Mouse (Mus musculus): ENCODE measurements around the gene Disp1. TPM values are rescaled to one million over a fixed set of nuclear protein-coding genes. Genes with fewer than 3 reads are reported as not detected.

Gene Disp1
- polyA plus RNA-seq, 1 experiment from 2014 or later: 8.6 TPM

- WGBS: 82% methylated on average over 12 of the region's 12 CpGs
- peaks cover 69% of the 10 kb centered on the region for H3K4me1 ChIP-seq
These were observed 69.6 kb downstream of the Disp1 start for GRCm38 (mm10) chr1:183151510-183152319.

GRCm38 (mm10) chr1:183150379-183150840, 70.9 kb downstream of the Disp1 start:
- Histone ChIP-seq H3K9me3 (replicated peaks) (no peaks in the 10 kb centered on the region), H3K27me3 (ENCODE audit: low read depth, poor library complexity, severe bottlenecking) (no peaks in the 10 kb centered on the region), H3K4me1 (peaks cover 77% of the 10 kb centered on the region), H3K4me3 (no peak overlapping the region), H3K36me3 (no peaks in the 10 kb centered on the region), H3K27ac (replicated peaks) (peak overlapping the region; percentile 73)
- WGBS: 52% methylated on average over 12 of the region's 12 CpGs
- no peak for DNase-seq (ENCODE audit: low spot score)

More at GRCm38 (mm10) chr1:183151510-183152319, 69.6 kb downstream of the Disp1 start:
- Histone ChIP-seq H3K9me3 (replicated peaks) (no peaks in the 10 kb centered on the region), H3K27me3 (ENCODE audit: low read depth, poor library complexity, severe bottlenecking) (no peaks in the 10 kb centered on the region), H3K4me3 (no peak overlapping the region), H3K27ac (replicated peaks) (no peak overlapping the region), H3K36me3 (no peaks in the 10 kb centered on the region)
- no peak for DNase-seq (ENCODE audit: low spot score)

- no peaks in the 10 kb centered on the region for H3K36me3 ChIP-seq
- no peaks in the 10 kb centered on the region for H3K9me3 ChIP-seq (replicated peaks)
- no peaks in the 10 kb centered on the region for H3K27me3 ChIP-seq (ENCODE audit: low read depth, poor library complexity, severe bottlenecking)
- H3K4me1 ChIP-seq: peaks cover 75% of the 10 kb centered on the region
- WGBS: 36% methylated on average over 5 of the region's 5 CpGs
- DNase-seq (ENCODE audit: low spot score): no peak
- peak overlapping the region; percentile 73 for H3K27ac ChIP-seq (replicated peaks)
- no peak overlapping the region; the same call in 1 of the 2 replicates for H3K4me3 ChIP-seq
These were observed 71.7 kb downstream of the Disp1 start for GRCm38 (mm10) chr1:183149571-183150105.

GRCm38 (mm10) chr1:183147438-183147841, 73.9 kb downstream of the Disp1 start:
- Histone ChIP-seq H3K9me3 (replicated peaks) (no peaks in the 10 kb centered on the region), H3K4me3 (peak overlapping the region; percentile 32), H3K4me1 (peaks cover 86% of the 10 kb centered on the region), H3K36me3 (no peaks in the 10 kb centered on the region), H3K27me3 (ENCODE audit: low read depth, poor library complexity, severe bottlenecking) (no peaks in the 10 kb centered on the region), H3K27ac (replicated peaks) (peak overlapping the region; percentile 72; the same call in 1 of the 2 replicates)
- WGBS: 19% methylated on average over 5 of the region's 5 CpGs
- DNase-seq (ENCODE audit: low spot score): peak; percentile 83

GRCm38 (mm10) chr1:183146795-183147194, 74.5 kb downstream of the Disp1 start:
- H3K27ac ChIP-seq (replicated peaks): peak overlapping the region; percentile 72
- no peak for DNase-seq (ENCODE audit: low spot score)
- peaks cover 91% of the 10 kb centered on the region for H3K4me1 ChIP-seq
- H3K9me3 ChIP-seq (replicated peaks): no peaks in the 10 kb centered on the region
- peak overlapping the region; percentile 32 for H3K4me3 ChIP-seq
- H3K36me3 ChIP-seq: no peaks in the 10 kb centered on the region
- H3K27me3 ChIP-seq (ENCODE audit: low read depth, poor library complexity, severe bottlenecking): no peaks in the 10 kb centered on the region
- 28% methylated on average over 9 of the region's 9 CpGs for WGBS

GRCm38 (mm10) chr1:183146102-183146735, 75.1 kb downstream of the Disp1 start:
- H3K36me3 ChIP-seq: no peaks in the 10 kb centered on the region
- H3K4me3 ChIP-seq: peak overlapping the region; percentile 32
- H3K27ac ChIP-seq (replicated peaks): peak overlapping the region; percentile 72; the same call in 1 of the 2 replicates
- H3K27me3 ChIP-seq (ENCODE audit: low read depth, poor library complexity, severe bottlenecking): no peaks in the 10 kb centered on the region
- no peaks in the 10 kb centered on the region for H3K9me3 ChIP-seq (replicated peaks)
- DNase-seq (ENCODE audit: low spot score): no peak
- WGBS: 73% methylated on average over 7 of the region's 7 CpGs
- H3K4me1 ChIP-seq: peaks cover 92% of the 10 kb centered on the region

- no peaks in the 10 kb centered on the region for H3K36me3 ChIP-seq
- H3K27me3 ChIP-seq (ENCODE audit: low read depth, poor library complexity, severe bottlenecking): no peaks in the 10 kb centered on the region
- WGBS: 23% methylated on average over 4 of the region's 4 CpGs
- H3K9me3 ChIP-seq (replicated peaks): no peaks in the 10 kb centered on the region
- no peak for DNase-seq (ENCODE audit: low spot score)
- H3K4me1 ChIP-seq: peaks cover 90% of the 10 kb centered on the region
- no peak overlapping the region for H3K4me3 ChIP-seq
- no peak overlapping the region for H3K27ac ChIP-seq (replicated peaks)
These were observed 76.6 kb downstream of the Disp1 start for GRCm38 (mm10) chr1:183144602-183145205.

- no peak for DNase-seq (ENCODE audit: low spot score)
- Histone ChIP-seq H3K4me3 (no peak overlapping the region), H3K27ac (replicated peaks) (no peak overlapping the region), H3K9me3 (replicated peaks) (no peaks in the 10 kb centered on the region), H3K27me3 (ENCODE audit: low read depth, poor library complexity, severe bottlenecking) (no peaks in the 10 kb centered on the region), H3K36me3 (no peaks in the 10 kb centered on the region), H3K4me1 (peaks cover 86% of the 10 kb centered on the region)
- 86% methylated on average over 7 of the region's 7 CpGs for WGBS
These were observed 78.1 kb downstream of the Disp1 start for GRCm38 (mm10) chr1:183143246-183143645.

GRCm38 (mm10) chr1:183142566-183142965, 78.8 kb downstream of the Disp1 start:
- no peaks in the 10 kb centered on the region for H3K27me3 ChIP-seq (ENCODE audit: low read depth, poor library complexity, severe bottlenecking)
- DNase-seq (ENCODE audit: low spot score): no peak
- H3K4me3 ChIP-seq: no peak overlapping the region
- WGBS: 44% methylated on average over 5 of the region's 5 CpGs
- H3K4me1 ChIP-seq: peaks cover 86% of the 10 kb centered on the region
- no peaks in the 10 kb centered on the region for H3K9me3 ChIP-seq (replicated peaks)
- no peaks in the 10 kb centered on the region for H3K36me3 ChIP-seq
- no peak overlapping the region for H3K27ac ChIP-seq (replicated peaks)

GRCm38 (mm10) chr1:183141329-183141728, 80.0 kb downstream of the Disp1 start:
- H3K27ac ChIP-seq (replicated peaks): peak overlapping the region; percentile 52; the same call in 1 of the 2 replicates
- no peak for DNase-seq (ENCODE audit: low spot score)
- WGBS: 50% methylated on average over 2 of the region's 2 CpGs
- H3K4me3 ChIP-seq: no peak overlapping the region
- H3K4me1 ChIP-seq: peaks cover 80% of the 10 kb centered on the region
- H3K9me3 ChIP-seq (replicated peaks): no peaks in the 10 kb centered on the region
- H3K36me3 ChIP-seq: no peaks in the 10 kb centered on the region
- no peaks in the 10 kb centered on the region for H3K27me3 ChIP-seq (ENCODE audit: low read depth, poor library complexity, severe bottlenecking)

- no peak overlapping the region for H3K4me3 ChIP-seq
- no peaks in the 10 kb centered on the region for H3K9me3 ChIP-seq (replicated peaks)
- H3K27me3 ChIP-seq (ENCODE audit: low read depth, poor library complexity, severe bottlenecking): no peaks in the 10 kb centered on the region
- peaks cover 73% of the 10 kb centered on the region for H3K4me1 ChIP-seq
- H3K27ac ChIP-seq (replicated peaks): peak overlapping the region; percentile 42
- 57% methylated on average over 12 of the region's 12 CpGs for WGBS
- no peak for DNase-seq (ENCODE audit: low spot score)
- H3K36me3 ChIP-seq: no peaks in the 10 kb centered on the region
These were observed 80.6 kb downstream of the Disp1 start for GRCm38 (mm10) chr1:183140511-183141268.

GRCm38 (mm10) chr1:183138088-183138487, 83.2 kb downstream of the Disp1 start:
- Histone ChIP-seq H3K27ac (replicated peaks) (peak overlapping the region; percentile 23; the same call in 1 of the 2 replicates), H3K4me1 (peaks cover 54% of the 10 kb centered on the region), H3K9me3 (replicated peaks) (no peaks in the 10 kb centered on the region), H3K27me3 (ENCODE audit: low read depth, poor library complexity, severe bottlenecking) (no peaks in the 10 kb centered on the region), H3K36me3 (peaks cover 6% of the 10 kb centered on the region), H3K4me3 (no peak overlapping the region)
- WGBS: 46% methylated on average over 4 of the region's 4 CpGs
- DNase-seq (ENCODE audit: low spot score): no peak
